Mouse (Mus musculus): ENCODE measurements at regions not wholly inside any gene's neighbourhood (a gene's known extent, or its start where the extent isn't known, plus 50 kb on each side); places are given as distances from the start of the nearest gene placed in this dataset.

DNA sequence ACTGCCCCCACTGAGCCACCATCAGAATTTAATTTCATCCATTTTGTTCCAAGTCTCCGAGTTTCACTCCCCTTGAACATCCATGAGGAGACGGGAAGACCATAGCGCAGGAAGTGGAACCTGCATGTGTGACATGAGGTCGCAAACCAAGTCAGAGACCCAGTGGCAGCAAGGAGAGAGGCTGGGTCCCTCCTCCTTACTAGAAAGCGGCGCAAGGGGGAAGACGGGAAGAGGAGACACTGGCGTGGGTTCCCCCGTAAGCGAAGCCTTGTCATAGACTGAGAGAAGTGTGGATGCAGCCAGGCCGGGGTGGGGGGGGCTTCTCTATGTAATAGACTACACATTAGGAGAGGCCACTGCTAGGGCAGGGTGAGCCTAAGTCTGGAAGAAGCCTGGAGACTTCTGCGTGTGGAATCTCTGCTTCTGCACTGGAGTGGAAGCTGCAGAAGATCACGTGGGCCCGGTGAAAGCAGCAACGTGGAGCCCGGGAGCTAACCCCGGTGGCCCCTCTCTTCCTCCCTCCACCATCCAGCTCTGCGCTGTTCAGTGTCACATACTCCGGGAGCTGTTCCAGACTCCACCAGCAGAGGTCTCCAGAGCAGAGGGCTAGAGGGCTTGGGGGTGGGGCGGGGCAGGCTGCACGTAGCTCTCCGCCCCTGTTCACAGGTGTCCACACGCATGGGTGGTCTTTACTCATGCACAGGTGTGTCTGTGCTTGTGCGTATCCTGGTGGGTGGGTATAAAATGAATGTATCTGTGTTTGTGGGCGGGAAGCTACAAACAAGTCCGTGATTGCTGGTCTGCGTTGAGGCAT, 159.4 kb downstream of the Zfp36l2 start:
- DNase-seq (ENCODE audit: low read depth, low spot score), result peak; percentile 11

DNA sequence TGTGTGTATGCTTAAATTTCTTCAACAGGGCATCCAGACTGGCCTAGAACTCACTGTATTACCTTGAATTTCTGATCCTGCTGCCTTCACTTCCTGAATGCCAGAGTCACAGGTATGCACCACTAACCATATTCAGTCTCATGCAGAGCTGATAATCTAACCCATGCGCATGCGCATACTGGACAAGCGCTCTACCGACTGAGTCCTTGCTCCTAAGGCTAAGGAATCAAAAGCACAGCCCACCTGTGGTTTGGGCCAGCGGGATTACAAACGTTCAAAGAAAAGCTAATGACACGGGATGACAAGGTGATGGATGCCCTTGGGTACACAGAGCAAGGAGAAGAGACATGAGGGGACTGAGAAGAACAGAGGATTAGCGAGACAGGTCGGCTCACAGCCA, 160.5 kb downstream of the Zfp36l2 start:
- no peak for DNase-seq (ENCODE audit: low read depth, low spot score)

DNA sequence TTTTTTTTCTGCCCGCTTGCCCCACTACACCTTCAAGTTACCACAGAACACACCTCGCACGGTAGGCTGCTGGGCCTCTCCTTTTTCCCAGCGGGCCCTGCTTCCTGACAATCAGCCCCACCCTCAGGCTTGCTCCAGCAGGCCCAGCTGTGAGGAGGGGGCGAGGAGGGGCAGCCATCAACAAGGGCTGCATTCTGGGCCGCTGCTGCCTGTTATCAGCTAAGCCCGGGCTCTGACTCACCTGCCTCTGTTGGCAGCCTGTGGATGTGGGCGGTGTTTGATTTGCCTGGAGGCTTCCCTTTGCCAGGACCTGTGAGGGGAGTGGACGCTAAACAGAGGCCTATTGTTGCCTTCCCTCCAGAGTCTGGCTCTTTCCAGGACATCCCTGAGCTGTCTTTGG, 161.6 kb downstream of the Zfp36l2 start:
- no peak for DNase-seq (ENCODE audit: low read depth, low spot score)

DNA sequence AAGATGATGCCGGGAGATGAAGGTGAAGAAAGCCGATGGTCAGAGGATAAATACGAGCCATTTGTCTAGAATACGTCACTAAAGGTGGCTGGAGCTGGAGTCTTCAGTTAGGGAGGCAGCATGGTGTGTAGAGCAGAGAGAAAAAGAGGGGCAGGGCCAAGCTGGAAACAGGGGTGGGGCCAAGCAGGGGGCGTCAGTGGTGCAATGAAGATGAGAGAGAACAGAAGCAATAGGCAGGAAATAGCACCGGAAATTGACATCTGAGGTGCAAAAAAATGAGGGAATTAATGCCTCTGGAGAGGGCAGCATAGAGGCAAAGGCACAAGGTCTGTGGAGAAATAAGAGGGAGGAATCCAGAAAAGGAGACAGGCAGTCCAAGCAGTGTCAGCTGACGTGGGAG, 165.4 kb downstream of the Zfp36l2 start:
- DNase-seq (ENCODE audit: low read depth, low spot score), result no peak

DNA sequence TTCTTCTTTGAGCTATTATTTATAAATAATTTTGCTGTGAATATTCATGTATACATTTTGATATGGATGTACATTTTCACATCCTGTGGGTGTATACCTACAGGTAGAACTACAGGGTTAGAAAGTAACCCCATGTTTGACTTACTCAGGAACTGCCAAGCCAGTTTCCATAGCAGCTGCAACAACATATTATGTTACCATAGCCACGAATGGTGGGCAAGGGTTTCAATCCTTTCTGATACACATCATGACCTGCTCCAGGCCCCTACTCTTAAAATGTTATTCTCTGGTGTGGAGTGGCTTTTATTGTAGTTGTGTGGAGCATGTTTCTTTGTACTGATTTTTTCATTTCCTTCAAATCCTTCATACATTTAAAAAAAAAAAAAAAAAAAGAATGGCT, 168.9 kb downstream of the Zfp36l2 start:
- DNase-seq (ENCODE audit: low read depth, low spot score), result no peak

DNA sequence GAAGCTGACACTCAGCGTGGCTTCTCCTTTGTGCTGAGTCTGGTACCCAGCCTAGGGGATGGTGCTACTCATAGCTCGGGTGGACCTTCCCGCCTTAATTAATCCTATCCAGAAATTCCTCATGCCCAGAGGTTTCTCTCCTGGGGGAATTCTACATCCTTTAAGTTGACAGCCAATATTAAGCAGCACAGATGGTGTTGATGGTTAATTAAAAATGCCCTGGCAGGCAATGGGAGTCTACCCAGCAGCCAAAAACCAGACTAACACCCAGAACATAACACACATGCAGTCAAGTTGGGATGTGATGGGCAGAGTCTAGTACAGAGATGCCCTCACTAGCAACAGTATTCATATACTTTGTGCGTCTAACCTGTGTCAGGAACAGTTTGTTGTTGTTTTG, 169.9 kb downstream of the Zfp36l2 start:
- no peak for DNase-seq (ENCODE audit: low read depth, low spot score)

DNA sequence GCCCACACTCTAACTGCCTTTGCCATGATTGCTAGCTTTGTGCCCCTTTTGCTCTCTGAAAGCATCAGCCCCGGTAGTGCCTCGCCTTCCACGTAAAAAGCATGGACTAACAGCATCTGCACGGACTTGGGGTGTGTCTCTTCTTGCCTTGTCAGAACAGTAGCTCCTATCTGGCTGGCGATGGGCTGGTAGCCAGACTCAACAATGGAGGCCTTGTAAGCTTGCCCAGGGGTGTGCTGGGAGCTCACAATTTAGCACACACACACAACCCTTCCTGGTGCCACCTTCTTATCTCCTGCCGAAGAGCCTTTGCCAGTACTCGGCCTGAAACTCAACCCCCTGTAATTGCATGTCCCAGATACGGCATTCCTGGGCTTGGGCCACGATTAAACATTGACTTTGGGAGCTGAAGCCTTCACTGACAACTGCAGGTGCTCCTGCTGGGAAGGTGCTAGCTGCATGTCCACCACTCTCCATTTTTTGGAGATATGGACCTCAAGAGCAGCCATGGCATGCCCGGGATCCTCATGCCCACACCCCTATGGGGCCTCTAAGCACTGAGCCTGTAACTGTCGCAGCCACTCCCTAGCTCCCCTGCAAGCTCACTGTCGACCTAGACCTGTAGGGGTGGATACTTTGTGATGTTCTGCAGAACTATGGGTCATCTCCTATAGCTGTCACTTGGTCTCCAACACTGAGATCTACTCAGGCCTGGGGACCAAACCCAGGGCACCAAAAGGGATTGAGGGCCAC, 166.7 kb upstream of the Haao start:
- DNase-seq (ENCODE audit: low read depth, low spot score), result no peak

DNA sequence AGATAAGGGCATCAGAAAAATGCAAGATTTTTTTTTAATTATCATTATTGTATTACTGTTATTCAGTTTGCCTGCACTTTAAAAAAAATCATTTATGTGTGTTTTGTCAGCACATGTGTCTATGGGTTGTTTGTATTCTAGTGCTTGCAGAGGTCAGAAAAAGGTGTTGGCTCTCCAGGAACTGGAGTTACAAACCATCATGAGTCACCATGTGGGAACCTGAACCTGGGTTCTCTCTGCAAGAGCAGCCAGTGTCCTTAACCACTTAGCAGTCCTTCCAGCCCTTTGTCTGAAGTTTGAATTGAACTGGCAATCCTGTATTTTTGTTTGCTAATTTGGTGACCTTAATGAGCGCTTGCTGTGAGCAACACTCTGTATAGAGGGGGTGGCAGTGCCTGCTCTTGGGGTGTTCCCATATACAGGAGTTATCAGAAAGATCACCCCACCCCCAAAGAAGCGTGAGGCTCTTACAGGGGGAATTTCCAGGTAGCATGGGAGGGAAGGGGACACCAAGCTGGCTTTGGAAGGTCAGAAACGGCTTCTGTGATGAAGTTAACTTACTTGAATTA, 162.8 kb upstream of the Haao start:
- no peak for DNase-seq (ENCODE audit: low read depth, low spot score)

DNA sequence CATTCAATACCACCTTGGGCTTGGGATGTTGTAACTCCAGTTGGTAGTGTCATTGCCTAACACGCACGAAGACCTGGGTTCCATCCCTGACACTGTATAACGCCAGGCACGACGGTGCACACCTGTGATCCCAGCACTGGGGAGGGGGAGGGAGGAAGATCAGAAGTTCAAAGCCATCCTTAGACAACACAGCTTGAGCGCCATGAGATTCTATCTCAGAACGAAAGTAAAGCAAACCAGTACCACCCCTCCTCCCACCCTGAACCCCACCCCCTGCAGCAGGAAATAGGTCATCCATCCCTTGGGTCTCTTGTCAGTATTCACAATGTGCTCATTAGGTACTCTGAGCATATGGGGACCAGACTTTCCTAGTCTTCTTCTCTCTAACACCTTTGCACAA, 162.2 kb upstream of the Haao start:
- no peak for DNase-seq (ENCODE audit: low read depth, low spot score)

DNA sequence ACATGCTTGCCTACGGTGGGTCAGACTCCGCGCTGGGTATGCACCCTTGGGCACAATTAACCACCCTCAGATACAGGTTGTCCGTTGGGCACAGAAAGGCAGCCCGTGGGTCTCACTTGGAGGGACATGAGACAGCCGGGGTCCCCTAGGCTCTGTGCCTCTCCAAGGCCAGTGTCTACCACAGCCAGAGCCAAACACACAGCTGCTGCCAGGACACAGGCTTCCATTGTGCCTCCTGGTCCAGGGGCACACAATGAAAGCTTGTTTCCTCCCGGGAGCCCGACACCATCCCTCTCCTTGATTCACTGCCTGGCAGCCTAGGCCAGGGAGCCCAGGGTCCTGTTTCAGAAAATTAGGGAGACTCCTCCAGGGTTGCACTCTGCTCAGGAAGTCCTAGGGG, 161.4 kb upstream of the Haao start:
- no peak for DNase-seq (ENCODE audit: low read depth, low spot score)

DNA sequence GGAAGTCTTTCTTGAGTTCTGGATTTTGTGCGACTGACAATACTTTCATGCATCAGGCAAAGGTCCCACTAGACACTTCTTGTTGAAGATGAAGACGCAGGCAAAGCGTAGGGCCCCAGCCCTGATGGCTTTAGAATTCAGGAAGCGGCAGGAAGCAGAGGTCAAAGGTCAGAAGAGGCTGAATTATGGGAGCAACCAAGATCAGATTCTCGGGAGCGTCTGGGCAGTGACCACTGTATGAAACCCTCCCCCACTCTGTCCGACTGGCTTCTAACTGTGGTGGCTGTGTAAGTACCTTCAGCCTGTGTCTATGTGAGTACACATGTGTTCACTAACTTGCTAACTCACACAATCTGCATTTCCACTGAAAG, 160.9 kb upstream of the Haao start:
- DNase-seq (ENCODE audit: low read depth, low spot score), result no peak

DNA sequence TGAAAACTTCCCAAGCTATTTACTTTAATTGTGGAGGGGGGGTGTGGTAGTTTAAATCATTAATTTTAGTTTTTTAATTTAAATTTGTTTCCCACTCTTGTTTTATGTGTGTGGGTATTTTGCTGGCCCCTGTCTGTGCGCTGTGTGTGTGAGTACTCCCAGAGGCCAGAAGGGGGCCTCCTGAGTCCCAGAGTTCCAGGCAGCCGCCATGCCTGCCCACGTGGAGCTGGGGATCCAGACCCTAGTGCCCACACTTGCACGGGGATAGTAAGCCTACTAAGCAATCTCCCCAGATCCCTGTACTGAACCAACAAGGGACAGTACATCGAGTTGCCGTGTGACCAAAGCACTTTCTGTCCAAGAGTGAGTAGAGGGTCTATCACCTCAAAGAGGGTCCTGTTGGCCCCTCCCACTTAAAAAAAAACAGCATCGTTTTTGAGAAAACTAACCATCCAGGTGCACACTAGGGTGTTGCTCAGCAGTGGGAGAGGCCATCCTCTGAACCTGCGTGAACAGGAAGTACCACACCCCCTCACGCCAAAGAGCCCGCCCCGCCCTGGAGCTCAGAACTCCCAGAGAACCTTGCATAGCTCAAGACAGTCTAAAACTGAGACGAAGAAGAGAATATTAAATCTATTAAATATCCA, 160.4 kb upstream of the Haao start:
- DNase-seq (ENCODE audit: low read depth, low spot score), result no peak

DNA sequence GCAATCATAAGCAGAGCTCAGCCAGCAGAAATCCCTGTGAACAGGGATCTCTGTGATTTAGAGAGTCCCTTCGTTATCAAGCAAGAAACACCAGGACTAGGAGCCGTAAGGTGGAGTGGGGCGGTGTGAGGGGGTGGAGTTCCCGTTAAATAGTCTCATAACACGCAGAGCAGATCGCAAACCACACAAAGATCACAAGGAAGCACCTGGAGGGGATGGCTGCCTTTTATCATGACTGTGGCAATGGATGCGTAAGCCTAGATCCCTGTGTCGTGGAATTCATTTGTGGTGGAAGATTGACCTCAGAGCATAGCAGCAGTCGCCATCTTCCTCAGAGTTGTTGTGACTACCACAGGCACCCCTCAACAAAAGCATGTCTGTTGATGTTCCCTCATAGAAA, 159.0 kb upstream of the Haao start:
- no peak for DNase-seq (ENCODE audit: low read depth, low spot score)

DNA sequence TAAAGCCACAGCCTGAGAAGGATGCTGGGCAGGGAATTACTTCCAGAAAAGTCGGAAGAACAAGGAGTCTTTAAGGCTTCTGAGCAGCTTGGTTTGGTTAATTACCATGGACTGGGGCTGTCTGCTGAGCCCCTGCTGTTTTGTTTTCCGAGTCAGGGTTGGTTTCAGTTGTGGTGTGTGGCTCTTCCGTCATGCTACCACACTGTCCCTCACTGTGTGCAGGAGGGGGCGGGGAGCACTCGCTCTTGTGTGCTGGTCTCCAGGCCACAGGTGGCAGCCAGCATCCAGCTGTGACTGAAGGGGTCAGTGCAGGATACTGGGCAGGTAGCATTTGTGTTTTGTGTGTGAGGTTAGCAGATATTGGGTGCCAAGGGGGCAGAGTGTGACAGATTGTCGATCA, 156.5 kb upstream of the Haao start:
- no peak for DNase-seq (ENCODE audit: low read depth, low spot score)

DNA sequence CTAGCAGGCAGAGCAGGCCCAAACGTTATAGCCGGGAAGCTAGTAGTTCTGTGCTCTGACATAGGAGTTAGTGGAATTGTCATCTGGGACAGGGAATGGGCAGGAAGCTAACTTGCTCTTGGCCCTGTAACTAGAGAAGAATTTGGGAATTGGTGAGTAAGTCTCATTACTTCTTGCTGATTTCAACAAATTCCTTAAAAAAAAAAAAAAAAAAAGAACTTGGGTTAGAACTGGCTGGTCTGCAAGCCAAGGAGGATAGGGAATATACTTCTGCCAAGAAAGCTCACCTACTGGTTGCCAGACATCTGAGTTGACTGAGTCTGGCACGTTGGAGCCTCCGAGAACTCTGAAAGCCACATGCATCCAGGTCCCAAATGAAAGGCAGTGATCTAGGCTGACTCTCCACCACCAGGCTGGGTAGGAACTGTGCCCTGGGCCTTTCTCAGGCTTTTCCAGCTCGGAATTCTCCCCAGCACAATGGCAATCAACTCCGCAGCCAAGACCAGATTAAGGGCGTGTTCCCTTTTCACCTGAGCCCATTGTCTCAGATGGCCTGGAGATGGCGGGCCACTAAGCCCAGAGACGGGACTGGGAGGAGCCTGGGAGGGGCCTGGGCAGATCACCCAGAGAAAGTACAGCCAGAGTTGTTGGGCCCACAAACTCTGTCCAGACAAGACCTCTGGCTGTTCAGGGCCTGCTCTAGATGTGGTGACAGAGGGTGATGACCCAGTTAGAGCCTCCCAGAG, 155.9 kb upstream of the Haao start:
- no peak for DNase-seq (ENCODE audit: low read depth, low spot score)

DNA sequence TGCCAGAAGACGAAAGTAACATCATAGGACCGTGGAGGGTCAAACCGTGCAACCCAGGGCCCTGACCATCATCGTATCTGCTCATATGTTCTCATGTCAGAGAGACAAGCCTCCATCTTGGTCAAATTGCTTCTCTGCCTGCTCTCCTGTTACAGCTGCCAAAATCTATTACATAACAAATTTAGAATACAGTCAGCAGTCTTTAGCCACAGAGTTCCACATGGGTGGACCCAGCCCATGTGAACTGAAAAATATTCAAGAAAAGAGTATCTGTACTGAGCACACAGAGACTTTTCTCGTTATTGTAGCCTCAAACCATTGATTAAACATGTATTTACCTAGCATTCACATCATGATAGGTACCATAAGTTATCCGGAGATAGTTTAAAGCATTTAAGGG, 155.2 kb upstream of the Haao start:
- no peak for DNase-seq (ENCODE audit: low read depth, low spot score)

DNA sequence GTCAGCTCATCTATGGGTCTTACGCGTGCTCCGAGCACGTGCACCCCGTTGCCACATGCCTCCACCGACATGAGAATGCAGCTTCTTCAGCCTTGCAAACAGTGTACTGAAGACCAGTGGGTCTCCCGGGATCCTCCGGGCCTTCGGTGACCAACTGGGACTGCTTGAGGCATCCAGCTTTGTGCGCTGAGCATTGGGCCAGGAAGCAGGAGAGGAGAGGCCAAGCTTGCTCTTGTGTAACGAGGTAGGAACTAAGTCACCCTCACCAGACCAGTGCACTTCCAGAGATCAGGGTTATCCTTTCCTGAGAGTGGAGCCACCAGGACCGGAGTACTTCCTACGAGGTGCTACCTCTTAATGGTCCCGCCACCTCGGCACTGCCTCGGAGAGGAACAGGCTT, 154.6 kb upstream of the Haao start:
- no peak for DNase-seq (ENCODE audit: low read depth, low spot score)

DNA sequence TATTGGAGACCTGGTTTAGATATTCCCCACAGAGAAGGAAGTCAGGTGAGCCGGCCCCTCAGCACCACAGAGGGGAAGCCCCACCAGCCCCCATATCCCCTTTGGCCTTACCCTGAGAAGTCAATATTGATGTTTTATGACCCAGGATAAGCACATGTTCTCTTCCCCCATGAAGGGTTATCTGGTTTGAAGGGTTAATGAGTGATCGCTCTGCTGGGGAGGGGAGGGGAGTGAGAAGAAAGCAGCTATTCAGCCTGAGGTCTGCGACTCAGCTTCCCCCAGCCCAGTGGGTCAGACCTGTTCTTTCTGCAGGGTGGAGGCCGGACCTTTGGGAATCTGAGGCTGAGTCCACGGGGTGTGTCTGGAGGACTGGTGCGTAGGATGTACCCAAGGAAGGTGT, 152.4 kb upstream of the Haao start:
- DNase-seq (ENCODE audit: low read depth, low spot score), result no peak

DNA sequence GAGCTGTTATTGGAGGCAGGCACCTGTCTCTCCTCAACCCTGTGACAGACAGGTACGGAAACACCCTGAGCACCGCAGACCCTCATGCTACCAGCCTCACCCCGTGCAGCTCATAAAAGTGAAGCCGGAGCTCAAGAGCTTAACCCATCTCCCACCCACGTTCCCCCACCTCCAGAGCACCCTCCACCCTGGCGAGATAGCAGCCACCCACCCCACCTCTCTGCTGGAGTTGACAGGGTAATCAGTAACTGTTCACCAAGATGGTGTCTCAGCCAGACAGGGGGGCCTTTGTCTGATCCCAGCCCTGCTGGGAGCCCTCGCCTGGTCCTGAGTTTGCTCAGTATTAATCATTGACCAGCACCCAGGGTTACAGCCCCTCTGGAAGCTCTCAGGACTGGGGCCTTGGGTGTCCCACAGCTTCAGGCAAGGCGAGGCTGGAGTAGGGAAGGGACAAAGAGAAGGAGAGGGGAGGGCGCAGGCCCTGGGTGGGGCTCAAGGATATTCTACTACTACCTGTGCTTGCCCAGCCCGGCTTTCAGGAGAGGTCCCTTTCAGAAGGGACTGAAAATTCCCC, 151.3 kb upstream of the Haao start:
- DNase-seq (ENCODE audit: low read depth, low spot score), result no peak

DNA sequence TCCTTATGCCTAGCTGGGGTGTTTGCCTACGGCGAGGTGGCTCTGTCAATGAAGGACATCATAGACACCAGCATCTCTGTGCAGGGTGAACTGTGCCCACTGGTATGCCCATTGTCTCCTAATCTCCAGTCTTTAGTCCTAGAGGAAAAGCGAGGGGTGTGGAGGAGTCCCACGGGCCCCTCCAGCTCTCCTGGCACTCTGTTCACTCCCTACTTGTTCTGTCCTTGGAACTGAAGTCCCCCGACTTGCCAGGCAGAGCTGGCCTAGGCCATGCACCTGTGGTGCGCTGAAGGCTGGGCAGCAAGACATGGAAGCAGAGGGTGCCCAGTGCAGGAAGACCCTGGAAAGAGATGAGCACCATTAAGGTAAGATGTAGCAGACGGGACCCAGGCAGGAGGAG, 150.6 kb upstream of the Haao start:
- no peak for DNase-seq (ENCODE audit: low read depth, low spot score)

DNA sequence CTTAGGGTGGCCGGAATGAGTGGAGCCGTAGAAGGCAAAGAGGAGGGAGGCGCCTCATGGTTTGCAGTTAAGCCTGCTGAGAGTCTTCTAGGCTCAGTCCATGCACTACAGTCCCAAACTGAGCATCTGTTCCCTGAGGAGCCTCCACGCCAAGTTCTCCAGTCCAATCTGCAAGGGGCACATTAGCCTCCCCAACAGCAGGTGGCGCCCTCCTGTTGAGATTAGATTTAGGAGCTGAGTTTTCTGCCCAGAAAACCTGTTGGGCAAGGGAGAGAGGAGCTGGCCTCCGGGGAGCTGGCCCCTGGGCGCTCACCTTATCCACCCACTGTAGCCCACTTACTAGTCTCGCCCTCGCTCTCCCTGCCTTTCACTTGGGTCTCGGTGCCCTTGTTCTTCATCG, 150.0 kb upstream of the Haao start:
- peak; percentile 6 for DNase-seq (ENCODE audit: low read depth, low spot score)

DNA sequence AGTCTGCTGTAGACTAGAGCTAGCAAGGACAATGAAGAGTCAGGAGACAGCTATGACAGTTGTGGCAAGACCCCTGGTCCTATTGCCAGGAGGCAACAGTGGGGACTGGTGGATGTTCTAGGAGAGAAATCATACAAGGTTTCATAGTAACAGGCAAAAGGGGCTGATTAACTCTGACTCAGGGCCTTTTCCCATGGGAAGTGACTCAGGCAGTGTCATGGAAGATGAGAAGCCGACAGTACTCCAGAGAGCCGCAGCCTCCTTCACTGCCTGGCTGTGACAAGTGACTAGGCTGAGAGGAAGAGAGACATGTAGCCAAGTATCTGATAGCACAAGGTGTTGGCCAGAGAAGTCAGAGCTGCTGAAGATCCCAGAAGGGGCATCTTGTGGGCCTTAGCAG, 145.3 kb upstream of the Haao start:
- no peak for DNase-seq (ENCODE audit: low read depth, low spot score)

All from c-Kit-negative CD71-positive TER-119-positive erythroid progenitor cells, embryonic 14.5 days (primary cell).